Mouse (Mus musculus): ENCODE measurements around the gene Wscd2. TPM values are rescaled to one million over a fixed set of nuclear protein-coding genes. Genes with fewer than 3 reads are reported as not detected.

Wscd2 gene
- total RNA-seq, 2 experiments from 2014 or later = 0.53 to 0.67 TPM

DNA sequence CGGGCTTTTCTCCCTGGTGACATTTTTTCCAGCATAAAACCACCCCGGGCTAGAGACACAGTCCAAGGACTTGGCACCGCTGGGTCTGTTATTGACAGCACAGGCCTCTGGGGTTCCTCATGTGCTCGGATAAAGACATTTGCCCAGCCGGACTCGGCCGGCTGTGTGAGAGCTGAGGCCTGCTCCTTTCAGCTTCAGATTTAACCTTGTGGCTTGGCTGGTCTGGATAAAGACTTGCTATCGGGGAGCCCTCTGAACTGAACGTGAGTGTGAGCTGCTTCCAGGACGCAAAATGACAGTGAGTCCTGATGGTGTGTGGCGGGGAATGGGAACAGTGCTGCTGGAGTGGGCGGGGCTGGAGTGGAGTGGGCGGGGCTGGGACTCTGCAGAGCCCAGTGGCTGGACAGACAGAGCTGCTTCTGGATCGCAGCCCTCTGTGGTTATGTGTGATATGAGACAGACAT lies 26.8 kb downstream of the Wscd2 start:
- intact Hi-C loops (cut with DNase I) = no loop called here
- DNase-seq = peak; percentile 5 to 20

DNA sequence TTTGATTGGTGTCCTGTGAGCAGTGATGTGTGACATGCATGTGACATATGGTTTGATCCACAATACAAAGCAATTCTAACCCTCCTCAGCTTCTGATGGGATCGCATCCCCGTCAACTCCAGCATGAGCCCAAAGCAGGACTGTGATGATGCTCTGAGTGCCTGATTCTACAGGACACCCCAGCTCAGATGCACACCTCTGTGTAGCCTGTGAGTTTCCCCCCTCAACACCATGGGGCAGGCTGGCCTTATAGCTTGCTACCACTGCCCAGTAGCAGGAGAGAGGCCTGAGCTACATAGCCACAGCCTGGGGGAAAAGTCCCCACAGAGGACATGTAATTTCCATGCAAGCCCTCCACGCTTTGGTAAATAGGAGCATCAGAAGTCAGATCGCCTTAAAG lies 27.3 kb downstream of the Wscd2 start:
- no peak for DNase-seq
- intact Hi-C loops (cut with DNase I) = no loop called here

DNA sequence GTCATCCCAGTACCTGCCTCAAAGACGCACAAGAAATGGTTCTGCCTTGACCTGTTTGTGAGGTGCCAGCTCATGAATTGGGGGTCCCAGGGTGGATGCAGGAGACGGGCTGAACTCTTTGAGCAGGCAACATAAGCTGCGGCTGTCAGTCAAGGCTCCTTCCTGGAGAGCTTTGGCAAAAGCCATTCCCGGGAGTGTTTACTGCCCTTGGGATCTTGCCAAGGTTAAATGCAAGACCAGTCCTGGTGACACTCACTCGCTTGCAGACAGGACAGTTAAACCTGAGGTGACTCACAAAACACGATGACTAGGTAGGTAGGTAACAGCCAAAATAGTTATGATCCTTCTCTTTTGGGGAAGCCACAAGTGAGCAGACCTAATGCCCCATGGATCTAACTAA lies 30.9 kb downstream of the Wscd2 start:
- DNase-seq = no peak
- intact Hi-C loops (cut with DNase I) = no loop called here

DNA sequence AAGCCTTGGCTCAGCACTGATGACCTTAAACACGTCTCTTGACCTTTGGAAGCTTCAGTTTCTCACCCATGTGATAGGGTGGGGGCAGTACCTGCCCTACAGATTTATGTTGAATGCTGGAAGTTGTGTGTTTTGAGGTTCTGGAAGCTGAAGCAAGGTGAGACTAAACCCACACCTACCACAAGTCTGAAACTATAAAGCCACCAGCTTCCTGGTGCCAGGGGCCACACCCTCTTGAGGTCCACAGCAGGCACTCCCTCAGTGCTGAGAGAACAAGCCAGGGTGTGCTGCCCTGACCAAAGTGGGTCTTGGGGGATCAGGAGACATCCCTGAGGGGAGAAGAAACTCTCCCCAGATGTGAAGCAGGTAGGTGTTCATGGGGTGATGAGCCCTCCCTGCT lies 48.7 kb downstream of the Wscd2 start:
- intact Hi-C loops (cut with DNase I) = no loop called here

DNA sequence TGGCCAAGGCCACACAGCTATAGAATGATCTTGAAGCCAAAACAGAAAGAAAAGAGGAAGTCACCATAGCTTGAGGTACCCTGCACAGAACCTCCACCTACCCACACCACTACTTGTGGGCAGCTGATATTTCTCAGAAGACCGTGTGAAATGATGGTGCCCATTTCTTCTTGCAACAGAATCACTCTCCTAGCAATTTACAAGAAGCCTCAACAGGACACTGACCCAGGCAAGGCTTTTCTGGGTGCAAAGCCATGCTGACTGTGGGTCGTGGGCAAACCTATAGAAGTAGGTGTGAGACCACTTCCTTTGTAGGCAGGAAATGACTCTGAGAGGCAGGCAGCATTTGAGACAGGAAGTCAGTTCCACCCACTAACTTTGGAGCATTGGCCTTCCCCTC lies 49.3 kb downstream of the Wscd2 start:
- intact Hi-C loops (cut with DNase I) = no loop called here
- DNase-seq = no peak

More for the DNA sequence above, 48.7 kb downstream of the Wscd2 start:
- DNase-seq = no peak

DNA sequence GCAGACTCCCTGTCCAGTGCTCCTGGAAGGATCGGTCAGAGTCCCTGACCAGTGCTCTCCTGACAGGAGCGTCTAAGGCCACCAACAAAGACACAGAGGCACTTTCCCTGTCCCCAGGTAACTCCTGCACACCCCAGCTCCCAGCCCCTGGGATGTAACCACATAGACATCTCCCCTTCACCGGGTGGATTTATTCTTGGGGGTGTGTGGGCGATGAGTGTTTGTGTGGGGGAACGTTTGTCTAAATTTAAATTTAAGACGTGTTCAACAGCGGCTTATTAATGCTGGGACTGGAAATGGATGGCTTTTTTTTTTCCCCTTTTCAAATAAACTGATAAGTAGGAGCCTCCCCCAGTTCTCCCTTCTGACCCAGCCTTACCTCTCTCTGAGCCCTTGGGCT lies 49.7 kb downstream of the Wscd2 start:
- intact Hi-C loops (cut with DNase I) = no loop called here
- no peak for DNase-seq

DNA sequence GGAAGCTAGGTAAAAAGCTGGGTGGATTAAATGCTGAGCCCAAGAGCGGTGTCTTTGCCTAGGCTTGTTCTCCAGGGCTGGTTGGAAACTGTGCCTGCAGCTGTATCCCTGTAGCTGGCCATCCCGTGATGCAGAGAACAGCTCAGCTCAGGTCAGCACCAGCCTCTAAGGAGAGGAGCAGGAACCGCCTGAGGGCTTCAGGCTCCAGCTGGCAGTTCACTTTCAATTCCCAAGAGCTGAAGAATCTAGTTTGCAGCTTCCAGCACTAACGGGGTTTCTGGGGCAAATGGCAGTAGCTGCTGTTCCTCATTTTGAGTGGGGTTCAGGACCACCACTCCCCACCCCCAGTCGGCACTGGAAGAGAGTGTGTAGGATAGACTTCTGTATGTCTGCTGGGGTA lies 51.1 kb downstream of the Wscd2 start:
- DNase-seq = no peak
- intact Hi-C loops (cut with DNase I) = no loop called here

DNA sequence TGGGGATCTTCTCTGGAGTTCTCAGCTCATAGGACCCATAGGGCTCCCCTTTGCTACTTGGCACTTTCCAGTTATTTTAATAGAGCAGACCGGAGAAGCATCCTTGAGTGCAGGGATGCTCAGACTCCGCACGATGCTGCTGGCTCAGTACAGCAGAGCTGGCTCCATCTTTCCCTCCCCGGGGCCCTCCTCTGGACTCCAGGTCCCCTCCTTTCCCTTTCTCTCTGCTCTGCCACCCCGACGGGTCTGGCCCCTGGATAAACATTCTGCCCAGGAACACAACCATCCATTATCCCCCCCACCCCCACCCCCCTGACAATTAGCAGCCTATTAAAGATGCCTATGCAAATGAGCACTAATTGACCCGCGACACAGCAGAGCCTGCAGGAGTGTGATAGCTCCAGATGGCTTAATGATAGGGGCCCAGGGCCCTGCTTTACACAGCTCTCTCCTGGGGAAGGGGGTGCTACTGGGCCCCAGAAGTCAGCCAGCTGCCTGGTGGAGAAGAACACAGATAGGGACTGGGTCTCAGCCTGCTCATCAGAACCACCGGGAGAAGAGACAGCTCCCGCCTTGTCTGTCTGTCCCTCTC lies 52.8 kb downstream of the Wscd2 start:
- intact Hi-C loops (cut with DNase I) = no loop called here
- no peak for DNase-seq

DNA sequence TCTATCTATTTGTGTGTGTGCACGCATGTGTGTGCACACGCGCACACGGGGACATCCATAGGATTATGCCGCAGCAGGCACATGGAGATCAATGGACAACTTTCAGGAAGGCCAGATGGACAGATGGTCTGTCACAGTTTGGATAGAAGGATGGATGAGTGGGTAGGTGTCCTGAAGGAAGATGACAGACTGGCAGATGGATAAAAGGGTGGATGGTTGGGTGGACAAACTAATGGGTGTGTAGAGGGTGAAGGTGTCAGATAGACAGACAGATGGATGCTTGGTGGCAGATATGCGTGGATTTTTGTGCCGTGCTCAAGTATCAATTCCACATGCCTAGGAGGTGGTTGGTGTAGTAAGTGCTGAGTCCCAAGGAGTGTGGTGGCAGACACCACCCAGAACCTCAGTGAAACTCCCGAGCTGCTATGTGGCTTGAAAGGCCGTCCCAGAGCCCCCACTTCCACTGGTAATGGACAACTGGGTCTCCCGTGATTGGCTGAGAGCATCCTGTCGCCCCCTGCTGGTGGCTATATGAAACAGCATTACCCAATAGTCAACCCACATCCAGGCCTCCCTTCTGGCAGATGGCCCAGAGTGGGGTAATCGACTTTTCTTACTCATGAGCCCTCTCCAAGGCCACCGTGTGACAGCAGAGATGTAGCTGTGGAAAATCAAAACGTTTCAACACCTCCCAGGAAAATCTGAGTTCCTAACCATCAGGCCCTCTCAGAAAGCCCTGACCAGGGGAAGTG lies 58.0 kb downstream of the Wscd2 start:
- peak; percentile 23 to 57 for DNase-seq
- intact Hi-C loops (cut with DNase I) = no loop called here

DNA sequence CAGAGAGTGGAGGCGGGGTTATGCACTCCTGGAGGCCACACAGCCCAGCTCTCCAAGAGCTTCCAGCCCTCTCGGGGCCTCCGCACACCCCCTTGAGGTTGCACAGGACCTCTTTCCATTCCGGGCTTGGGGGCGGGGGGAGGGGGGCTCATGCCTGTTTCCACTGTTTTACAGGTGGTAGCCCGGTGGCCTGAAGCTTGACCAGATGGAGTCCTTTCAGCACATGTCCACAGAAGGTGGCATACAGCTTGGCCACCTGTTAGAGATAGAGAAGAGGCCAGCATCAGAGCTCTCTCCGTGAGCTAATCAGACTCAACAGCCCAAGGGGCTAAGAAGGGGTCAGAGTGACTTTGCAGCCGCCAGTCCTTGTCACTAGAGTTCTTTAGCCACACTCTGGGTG lies 60.1 kb downstream of the Wscd2 start:
- intact Hi-C loops (cut with DNase I) = no loop called here
- no peak for DNase-seq

DNA sequence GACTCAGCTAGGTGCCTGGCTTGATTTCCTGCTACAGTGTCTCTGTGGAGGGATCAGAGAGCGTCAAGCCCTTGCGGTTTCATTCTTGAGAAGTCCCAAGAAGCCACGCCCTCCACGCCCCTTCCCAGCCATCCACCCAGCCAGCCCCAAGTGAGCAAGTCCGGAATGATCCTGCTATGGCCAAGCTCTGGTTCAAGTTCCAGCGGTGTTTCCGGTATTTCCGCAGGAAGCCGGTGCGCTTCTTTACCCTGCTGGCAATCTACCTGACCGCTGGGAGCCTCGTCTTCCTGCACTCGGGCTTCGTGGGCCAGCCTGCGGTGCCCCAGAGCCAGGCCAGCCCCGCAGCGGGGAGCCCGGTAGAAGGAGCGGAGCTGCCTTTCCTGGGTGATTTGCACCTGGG lies 60.6 kb downstream of the Wscd2 start:
- DNase-seq = no peak
- intact Hi-C loops (cut with DNase I) = no loop called here

DNA sequence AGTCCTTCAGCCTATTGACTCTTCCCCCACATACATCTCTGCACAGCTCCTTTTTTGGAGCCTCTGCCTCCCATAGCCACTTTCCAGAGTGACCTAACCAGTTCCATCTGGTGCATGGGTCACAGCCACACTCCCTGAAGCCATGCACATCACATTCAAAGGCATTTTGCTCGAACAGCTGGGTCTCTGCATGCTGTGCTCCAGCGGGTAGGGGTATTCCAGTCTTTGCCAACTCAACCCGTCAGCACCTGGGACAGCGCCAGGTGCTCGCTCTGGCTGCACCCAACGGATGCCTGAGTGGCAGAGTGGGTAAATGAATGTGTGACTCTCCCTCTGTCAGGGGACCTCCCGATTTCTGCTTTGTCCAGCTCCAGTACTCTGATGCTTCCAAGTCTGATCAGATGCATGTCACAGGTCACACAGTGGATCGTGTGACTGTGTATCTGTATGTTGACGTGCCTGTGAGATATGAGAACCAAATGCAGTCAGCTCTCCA lies 63.3 kb downstream of the Wscd2 start:
- intact Hi-C loops (cut with DNase I) = no loop called here
- DNase-seq = peak; percentile 41 to 51

DNA sequence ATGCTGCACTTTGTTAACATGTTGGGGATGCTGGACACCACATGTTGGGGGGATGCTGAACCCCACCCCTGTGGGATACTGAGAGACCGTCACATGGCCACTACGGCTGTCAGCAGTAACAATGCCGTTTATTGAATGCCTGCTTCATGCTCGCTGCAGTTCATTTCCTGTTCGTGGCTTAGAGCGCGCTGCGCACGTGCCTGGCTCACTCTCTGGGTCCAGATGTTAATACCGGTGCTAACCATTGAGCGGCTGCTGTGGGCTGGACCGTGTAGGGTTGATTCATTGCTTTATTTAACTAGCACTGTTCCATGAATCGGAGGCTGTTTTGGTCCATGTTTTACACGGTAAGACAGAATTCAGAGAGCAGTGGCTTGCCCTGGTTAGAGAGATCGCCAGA lies 64.0 kb downstream of the Wscd2 start:
- DNase-seq = no peak
- intact Hi-C loops (cut with DNase I) = no loop called here

DNA sequence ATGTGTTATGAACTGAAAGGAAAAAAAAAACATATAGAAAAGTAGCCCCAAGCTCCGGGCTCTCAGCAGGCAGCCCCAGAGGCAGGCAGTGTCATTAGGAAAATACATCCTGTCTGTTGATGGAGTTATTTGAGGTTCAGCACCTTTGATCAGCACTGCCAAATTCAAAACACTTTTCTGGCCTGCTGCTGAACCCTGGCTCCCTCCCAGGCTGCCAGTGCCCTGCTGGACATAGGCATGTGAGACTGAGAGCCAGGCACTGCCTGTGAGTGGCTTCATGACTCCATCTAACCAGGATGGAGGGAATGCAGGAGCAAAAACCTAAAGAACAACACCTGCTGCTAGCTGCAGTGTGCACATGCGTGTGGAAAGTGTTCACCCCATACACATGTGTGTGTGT lies 64.4 kb downstream of the Wscd2 start:
- intact Hi-C loops (cut with DNase I) = no loop called here

DNA sequence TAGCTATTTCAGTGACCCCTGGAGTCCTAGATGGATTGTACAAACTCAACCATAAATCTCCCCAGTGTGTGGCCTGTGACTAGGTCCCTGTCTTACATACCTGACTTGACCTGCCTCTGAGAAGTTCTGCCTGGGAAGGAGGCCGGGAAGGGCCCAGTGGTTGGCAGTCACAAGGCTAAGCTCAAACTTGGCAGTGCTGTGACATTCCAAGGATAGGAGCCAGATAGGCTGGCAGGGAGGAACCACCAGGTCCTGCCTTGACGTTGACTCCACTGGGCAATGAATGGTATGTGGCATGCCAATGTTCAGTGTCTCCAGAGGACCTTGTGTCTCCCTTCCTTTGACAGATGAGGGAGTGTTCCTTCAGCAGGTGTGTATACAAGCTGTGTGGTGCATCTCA lies 65.6 kb downstream of the Wscd2 start:
- peak; percentile 34 to 51 for DNase-seq

More for the DNA sequence above, 64.4 kb downstream of the Wscd2 start:
- DNase-seq = peak; percentile 35 to 37

DNA sequence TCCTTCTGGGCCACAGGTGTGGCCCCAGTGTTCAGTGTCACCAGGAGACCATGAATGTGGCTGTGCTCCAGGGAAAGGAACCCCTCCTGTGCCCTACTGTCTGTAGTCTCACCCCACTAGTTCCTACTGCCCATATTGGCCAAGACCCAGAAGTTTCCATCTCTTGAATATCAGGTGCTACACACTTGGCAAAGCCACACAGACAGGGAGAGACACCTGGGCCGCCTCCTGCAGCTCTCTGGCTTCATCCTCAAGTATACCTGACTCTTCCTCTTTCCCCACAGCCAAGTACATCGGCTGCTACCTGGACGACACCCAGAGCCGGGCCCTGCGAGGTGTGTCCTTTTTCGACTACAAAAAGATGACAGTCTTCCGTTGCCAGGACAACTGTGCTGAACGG lies 67.9 kb downstream of the Wscd2 start:
- intact Hi-C loops (cut with DNase I) = no loop called here
- DNase-seq = no peak

More for the DNA sequence above, 65.6 kb downstream of the Wscd2 start:
- intact Hi-C loops (cut with DNase I) = no loop called here

DNA sequence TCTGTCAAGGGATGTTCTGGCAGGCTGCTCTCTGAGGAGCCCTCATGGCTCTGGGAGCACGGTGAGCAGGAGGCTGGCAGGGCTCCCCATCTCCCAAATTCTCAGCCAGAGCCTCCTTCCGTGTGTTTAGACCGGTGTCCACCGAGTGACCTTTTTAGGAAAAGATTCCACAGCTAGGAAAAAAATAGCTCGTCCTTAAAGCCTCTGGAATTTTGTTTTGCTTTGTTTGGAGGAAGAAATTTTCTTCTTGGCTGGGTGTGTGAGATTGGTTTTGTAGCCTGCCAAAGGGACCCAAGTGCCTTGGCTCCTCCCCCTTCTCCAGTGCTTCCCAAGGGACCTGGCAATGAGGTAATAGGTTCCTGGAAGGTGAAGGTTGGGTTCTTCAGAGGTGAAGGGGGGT lies 69.5 kb downstream of the Wscd2 start:
- DNase-seq = peak; percentile 15 to 23
- intact Hi-C loops (cut with DNase I) = loop anchor here (5.0 kb wide), 1 partner anchor 72 kb away; no protein-coding TSS in a partner anchor

DNA sequence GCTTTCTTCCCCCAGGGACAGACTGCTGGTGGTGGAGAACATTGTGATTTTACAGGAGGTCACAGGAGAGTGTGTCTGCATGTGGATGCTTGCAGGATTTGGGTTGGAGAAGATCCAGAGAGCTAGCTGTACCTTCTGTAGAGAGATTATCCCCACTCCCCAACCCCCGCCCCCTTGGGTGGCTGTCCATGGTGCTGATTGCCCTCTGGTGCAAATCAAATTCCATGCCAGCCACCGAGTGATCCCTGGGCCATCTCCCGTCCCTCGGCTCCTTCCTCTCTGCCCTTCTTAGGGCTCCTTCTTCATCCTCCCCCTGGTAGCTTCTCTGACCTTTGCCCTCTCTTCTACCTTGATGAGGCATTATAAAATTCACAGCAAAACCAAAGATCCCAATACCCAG lies 74.3 kb downstream of the Wscd2 start:
- intact Hi-C loops (cut with DNase I) = loop anchor here (5.0 kb wide), 1 partner anchor 77 kb away; no protein-coding TSS in a partner anchor
- DNase-seq = no peak

DNA sequence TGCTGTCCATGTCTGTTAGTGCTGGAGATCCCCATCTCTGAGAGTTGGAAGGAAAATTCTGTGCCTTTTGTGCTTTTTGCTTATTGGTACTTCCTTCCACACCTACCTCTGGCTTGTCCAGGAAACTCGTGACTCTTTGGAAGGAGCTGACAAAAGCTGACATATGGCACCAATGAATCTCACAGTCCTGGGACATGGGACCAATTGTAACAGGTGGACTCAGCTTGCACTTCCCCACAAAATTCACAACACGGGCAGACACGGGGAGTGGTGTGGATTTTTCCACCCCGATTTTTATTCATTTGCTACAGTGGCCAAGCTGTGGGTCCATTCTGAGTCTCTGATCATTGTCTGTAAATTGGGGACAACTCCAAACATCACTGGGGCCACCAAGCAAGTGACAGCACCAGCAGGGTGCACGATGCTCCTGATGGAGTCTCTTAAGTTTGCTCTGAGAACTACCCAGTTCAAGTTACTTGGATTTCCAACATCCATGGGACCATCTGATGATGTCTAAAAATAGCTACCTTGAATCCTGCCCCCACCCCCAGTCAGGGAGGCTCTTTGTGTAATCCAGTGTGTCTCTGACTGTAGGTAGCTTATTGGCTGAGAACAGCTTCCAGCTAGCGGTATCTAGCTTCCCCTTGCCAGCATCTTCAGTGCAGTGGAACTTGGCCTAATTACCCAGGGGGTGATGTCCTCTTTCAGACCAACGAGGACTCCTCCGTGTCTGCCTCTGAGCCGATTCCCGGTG lies 75.1 kb downstream of the Wscd2 start:
- DNase-seq = no peak
- intact Hi-C loops (cut with DNase I) = no loop called here

DNA sequence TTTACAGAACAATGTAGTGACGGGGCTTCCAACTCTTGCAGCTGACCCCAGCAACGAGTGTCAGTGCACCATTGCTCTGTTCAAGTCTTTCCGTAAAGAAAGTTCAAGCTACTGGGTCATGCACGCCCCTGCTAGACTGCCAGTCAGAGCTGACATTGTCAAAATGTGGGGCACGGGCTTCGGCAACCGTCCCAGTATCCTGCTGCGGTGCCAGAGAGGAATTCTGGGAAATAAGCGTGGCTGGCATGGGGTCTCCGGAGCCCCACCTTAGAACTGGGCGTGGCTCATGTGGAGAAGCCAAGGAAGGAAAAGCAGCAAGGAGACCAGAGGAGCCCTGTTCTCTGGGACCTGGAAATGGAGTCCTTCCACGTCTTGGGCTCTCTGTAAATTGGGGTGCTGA lies 75.7 kb downstream of the Wscd2 start:
- no peak for DNase-seq
- intact Hi-C loops (cut with DNase I) = no loop called here

DNA sequence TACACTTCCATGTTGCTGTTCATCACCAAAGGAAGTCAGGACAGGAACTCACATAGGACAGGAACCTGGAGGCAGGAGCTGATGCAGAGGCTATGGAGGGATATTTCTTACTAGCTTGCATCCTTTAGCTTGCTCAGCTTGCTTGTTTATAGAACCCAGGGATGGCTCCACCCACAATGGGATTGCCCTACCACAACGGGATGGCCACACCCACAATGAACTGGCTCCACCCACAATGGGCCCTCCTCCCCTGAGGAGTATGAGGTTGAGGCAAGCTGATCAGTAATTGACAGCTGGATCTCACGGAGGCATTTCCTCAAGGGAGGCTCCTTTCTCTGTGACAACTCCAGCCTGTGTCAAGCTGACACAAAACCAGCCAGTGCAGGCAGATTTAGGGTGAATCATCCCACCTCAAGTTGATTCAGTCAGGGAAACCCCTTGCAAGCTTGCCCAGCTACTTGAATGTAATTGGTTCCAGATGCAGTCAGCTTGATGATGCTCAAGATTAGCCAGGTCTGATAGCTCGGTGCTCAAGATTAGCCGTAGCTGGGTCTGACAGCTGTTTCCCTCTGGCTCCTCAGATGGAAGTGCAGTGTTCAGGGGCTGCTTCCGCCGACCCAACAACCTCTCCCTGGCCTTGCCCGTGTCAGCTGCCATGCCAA lies 80.1 kb downstream of the Wscd2 start:
- DNase-seq = no peak
- intact Hi-C loops (cut with DNase I) = no loop called here

Measured in heart, postnatal 10 days (tissue).